Mouse (Mus musculus) liver, postnatal 0 days (tissue): Measurements from ENCODE around the gene Acacb.

Experiments
- CTCF ChIP-seq: sonication (generic); IDR thresholded peaks from 2 replicates; pipeline ENCODE4 v1.5.1; 2016; ENCODE audit warnings: antibody characterized with exemption, low read depth
- EP300 ChIP-seq: IDR thresholded peaks from 2 replicates; pipeline ENCODE4 v1.6.1; 2016; ENCODE audit warnings: antibody characterized with exemption, low read depth, mild to moderate bottlenecking

DNA sequence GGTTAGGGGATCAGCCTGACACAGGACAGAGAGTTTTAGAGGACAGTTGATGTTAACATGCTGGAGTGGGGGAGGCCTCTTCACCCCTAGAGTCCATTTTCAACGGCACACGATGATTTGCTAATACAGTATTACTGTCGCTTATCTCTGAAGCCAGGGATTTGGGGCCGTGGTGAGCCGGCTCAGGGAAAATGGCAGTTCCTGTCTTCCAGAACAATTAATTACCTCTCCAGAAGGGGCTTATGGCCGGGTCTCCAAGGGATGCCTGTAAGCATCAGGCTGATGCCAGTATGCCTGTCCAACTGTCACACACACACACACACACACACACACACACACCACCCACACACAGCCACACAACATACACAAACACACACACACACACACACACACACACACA lies 136.0 kb downstream of the Acacb start:
- no peak for TF ChIP-seq CTCF
- TF ChIP-seq EP300, result no peak
